Comparison of ENCODE assay signal across 29 mouse cellular contexts in genomic region chr12:98832929-98833598, GRCm38 (mm10).
DNase-seq lines count a peak whose midpoint lies in the region; ATAC-seq and TF ChIP-seq lines count a peak whose summit lies in the region.
"Had no signal": no experiment of that assay in that cellular context is flagged by ENCODE, and none has a peak within 500 bp of the region (broad histone marks: within the 10 kb centered on the region; RNA-seq: fewer than 3 reads in every experiment).

No protein-coding gene starts in this region.

- TF ChIP-seq CTCF in liver, adult 2 months (IDR thresholded peaks at IDR 0.05; ENCODE audit: low read depth, low read length): no peak
- TF ChIP-seq CTCF in lung, postnatal 0 days (IDR thresholded peaks at IDR 0.05): no peak

- H3K27ac ChIP-seq in liver, adult 2 months (replicated peaks; ENCODE audit: insufficient read depth, low read depth, low read length): no peak overlapping the region
- H3K27ac ChIP-seq in lung, postnatal 0 days (ENCODE audit: low read length): peak overlapping the region; percentile 5; the same call in 1 of the 2 replicates
- no peak overlapping the region for H3K27ac ChIP-seq in midbrain, embryonic 15.5 days
- H3K27ac ChIP-seq: embryonic facial prominence, embryonic 10.5 days; embryonic facial prominence, embryonic 15.5 days; forebrain, embryonic 13.5 days; hindbrain, embryonic 15.5 days; limb, embryonic 12.5 days; liver, embryonic 13.5 days; midbrain, embryonic 13.5 days; neural tube, embryonic 15.5 days; stomach, embryonic 15.5 days had no signal

- ATAC-seq in lung, postnatal 0 days: peak; percentile 70
- peak; percentile 59 to 72; a peak in 3 of 4 replicates for ATAC-seq in hematopoietic stem cell, adult 5-6 weeks (replicated peaks in 1 of 2; ENCODE audit: insufficient read depth in 1 of 2, low FRiP score in 2 of 2, low TSS enrichment in 1 of 2, low read depth in 1 of 2, poor library complexity in 2 of 2, severe bottlenecking in 2 of 2)
- ATAC-seq in midbrain, embryonic 15.5 days (replicated peaks): no peak
- ATAC-seq: forebrain, embryonic 13.5 days; inflammation-experienced regulatory T-cells, adult 6 months; midbrain, embryonic 13.5 days had no signal

- H3K9ac ChIP-seq in liver, adult 2 months (ENCODE audit: low read depth, low read length): no peak overlapping the region
- no peak overlapping the region for H3K9ac ChIP-seq in lung, postnatal 0 days (replicated peaks; ENCODE audit: low read depth)
- no peak overlapping the region for H3K9ac ChIP-seq in midbrain, embryonic 15.5 days
- H3K9ac ChIP-seq: embryonic facial prominence, embryonic 15.5 days; forebrain, embryonic 13.5 days; hindbrain, embryonic 15.5 days; limb, embryonic 12.5 days; liver, embryonic 13.5 days; midbrain, embryonic 13.5 days; neural tube, embryonic 15.5 days; stomach, embryonic 15.5 days had no signal

- peak; percentile 33 for DNase-seq in liver, adult 2 months (ENCODE audit: extremely low read depth, low read depth, low spot score)
- DNase-seq in liver: no peak
- peak; percentile 73 for DNase-seq in lung, postnatal 0 days (ENCODE audit: low spot score)
- no peak for DNase-seq in lung, postnatal 14 days
- DNase-seq in adrenal gland, adult 2 months: no peak
- DNase-seq: adrenal gland, postnatal 36 days; cerebellum, adult 2 months; cerebellum, postnatal 14 days; gastrocnemius, postnatal 14 days; heart, adult 18-20 months; heart, postnatal 36 days; kidney, adult 11 months; kidney, postnatal 14 days; layer of hippocampus, adult 9-11 months; liver, embryonic 13.5 days; lung, postnatal 10 days; right cerebral cortex, postnatal 25 days had no signal

- H3K4me2 ChIP-seq in lung, postnatal 0 days (replicated peaks; ENCODE audit: low read depth, low read length): no peak overlapping the region
- no peak overlapping the region for H3K4me2 ChIP-seq in midbrain, embryonic 15.5 days
- H3K4me2 ChIP-seq: embryonic facial prominence, embryonic 15.5 days; forebrain, embryonic 13.5 days; heart, embryonic 11.5 days; hindbrain, embryonic 15.5 days; limb, embryonic 12.5 days; liver, embryonic 13.5 days; midbrain, embryonic 13.5 days; neural tube, embryonic 15.5 days; stomach, embryonic 15.5 days had no signal

- WGBS in liver, adult 2 months: 77% methylated on average over 8 of the region's 8 CpGs
- 66% methylated on average over 8 of the region's 8 CpGs for WGBS in lung, postnatal 0 days
- 92% methylated on average over 8 of the region's 8 CpGs for WGBS in midbrain, embryonic 15.5 days

- no peaks in the 10 kb centered on the region for H3K9me3 ChIP-seq in lung, postnatal 0 days (ENCODE audit: low read length)
- H3K9me3 ChIP-seq in midbrain, embryonic 15.5 days: no peaks in the 10 kb centered on the region
- H3K9me3 ChIP-seq: embryonic facial prominence, embryonic 10.5 days; embryonic facial prominence, embryonic 15.5 days; forebrain, embryonic 13.5 days; hindbrain, embryonic 15.5 days; limb, embryonic 12.5 days; liver, embryonic 13.5 days; midbrain, embryonic 13.5 days; neural tube, embryonic 15.5 days; stomach, embryonic 15.5 days had no signal

- no peak overlapping the region for H3K4me3 ChIP-seq in liver, adult 2 months (ENCODE audit: insufficient read depth, low read depth, low read length)
- H3K4me3 ChIP-seq in lung, postnatal 0 days (ENCODE audit: low read depth, low read length): no peak overlapping the region
- no peak overlapping the region for H3K4me3 ChIP-seq in midbrain, embryonic 15.5 days
- H3K4me3 ChIP-seq: embryonic facial prominence, embryonic 10.5 days; embryonic facial prominence, embryonic 15.5 days; forebrain, embryonic 13.5 days; hindbrain, embryonic 15.5 days; limb, embryonic 12.5 days; liver, embryonic 13.5 days; midbrain, embryonic 13.5 days; neural tube, embryonic 15.5 days; stomach, embryonic 15.5 days had no signal

- peaks cover 7% of the 10 kb centered on the region for H3K4me1 ChIP-seq in liver, adult 2 months (ENCODE audit: control insufficient read depth, insufficient read depth, low read length)
- H3K4me1 ChIP-seq in lung, postnatal 0 days (ENCODE audit: insufficient read depth, low read depth, low read length): no peaks in the 10 kb centered on the region; the same call in 1 of the 2 replicates
- no peaks in the 10 kb centered on the region for H3K4me1 ChIP-seq in midbrain, embryonic 15.5 days
- H3K4me1 ChIP-seq: embryonic facial prominence, embryonic 10.5 days; embryonic facial prominence, embryonic 15.5 days; forebrain, embryonic 13.5 days; hindbrain, embryonic 15.5 days; limb, embryonic 12.5 days; liver, embryonic 13.5 days; midbrain, embryonic 13.5 days; neural tube, embryonic 15.5 days; stomach, embryonic 15.5 days had no signal

- TF ChIP-seq EP300 in lung, postnatal 0 days (IDR thresholded peaks at IDR 0.05): peak; percentile 40; the same call in 1 of the 2 replicates

- no peaks in the 10 kb centered on the region for H3K27me3 ChIP-seq in liver, adult 2 months (ENCODE audit: control insufficient read depth, insufficient read depth, low read length)
- H3K27me3 ChIP-seq in lung, postnatal 0 days (replicated peaks; ENCODE audit: insufficient read depth, low read length): no peaks in the 10 kb centered on the region
- no peaks in the 10 kb centered on the region for H3K27me3 ChIP-seq in midbrain, embryonic 15.5 days (replicated peaks)
- H3K27me3 ChIP-seq: embryonic facial prominence, embryonic 15.5 days; forebrain, embryonic 13.5 days; hindbrain, embryonic 15.5 days; limb, embryonic 12.5 days; liver, embryonic 13.5 days; midbrain, embryonic 13.5 days; neural tube, embryonic 15.5 days; stomach, embryonic 15.5 days had no signal

- TF ChIP-seq POLR2A in liver, adult 2 months (IDR thresholded peaks at IDR 0.05; ENCODE audit: extremely low read depth, insufficient read depth, low read length): no peak

- H3K79me2 ChIP-seq in liver, adult 2 months (ENCODE audit: control insufficient read depth, insufficient read depth, low read length): no peaks in the 10 kb centered on the region

- H3K36me3 ChIP-seq in liver, adult 2 months (ENCODE audit: control insufficient read depth, insufficient read depth, low read length): peaks cover 6% of the 10 kb centered on the region
- no peaks in the 10 kb centered on the region for H3K36me3 ChIP-seq in lung, postnatal 0 days (ENCODE audit: insufficient read depth, low read length)
- peaks cover 8% of the 10 kb centered on the region for H3K36me3 ChIP-seq in midbrain, embryonic 15.5 days (replicated peaks)
- H3K36me3 ChIP-seq: embryonic facial prominence, embryonic 15.5 days; liver, embryonic 13.5 days; stomach, embryonic 15.5 days had no signal

Comparison
In these comparisons a context has a peak if more than half of its experiments do, and no peak if none do; other contexts are left out.
1. DNase-seq: peak in liver, adult 2 months (single experiment) and lung, postnatal 0 days (single experiment); none in liver (single experiment), lung, postnatal 14 days (single experiment) and adrenal gland, adult 2 months (single experiment).